Mouse (Mus musculus) C2C12 (cell line): ENCODE data around the gene Tef.

Experiments used
- CTCF ChIP-seq: IDR thresholded peaks from one replicate; pipeline ENCODE4 v1.5.1; 2011; ENCODE audit not compliant: control insufficient read depth, insufficient read depth, insufficient read length
- USF1 ChIP-seq: IDR thresholded peaks from one replicate; pipeline ENCODE4 v1.6.1; 2011; ENCODE audit warnings: low read depth, mild to moderate bottlenecking, control low read depth, moderate library complexity

GRCm38 (mm10) chr15:81764573-81764972, 37.6 kb upstream of the Tef start:
- no peak for TF ChIP-seq USF1
- TF ChIP-seq CTCF: no peak
